Mouse (Mus musculus): ENCODE measurements around the gene Setd7. TPM values are rescaled to one million over a fixed set of nuclear protein-coding genes. Genes with fewer than 3 reads are reported as not detected.

Gene Setd7
- total and polyA plus RNA-seq, 2 experiments from 2014 or later: 2.5 to 20.6 TPM

DNA sequence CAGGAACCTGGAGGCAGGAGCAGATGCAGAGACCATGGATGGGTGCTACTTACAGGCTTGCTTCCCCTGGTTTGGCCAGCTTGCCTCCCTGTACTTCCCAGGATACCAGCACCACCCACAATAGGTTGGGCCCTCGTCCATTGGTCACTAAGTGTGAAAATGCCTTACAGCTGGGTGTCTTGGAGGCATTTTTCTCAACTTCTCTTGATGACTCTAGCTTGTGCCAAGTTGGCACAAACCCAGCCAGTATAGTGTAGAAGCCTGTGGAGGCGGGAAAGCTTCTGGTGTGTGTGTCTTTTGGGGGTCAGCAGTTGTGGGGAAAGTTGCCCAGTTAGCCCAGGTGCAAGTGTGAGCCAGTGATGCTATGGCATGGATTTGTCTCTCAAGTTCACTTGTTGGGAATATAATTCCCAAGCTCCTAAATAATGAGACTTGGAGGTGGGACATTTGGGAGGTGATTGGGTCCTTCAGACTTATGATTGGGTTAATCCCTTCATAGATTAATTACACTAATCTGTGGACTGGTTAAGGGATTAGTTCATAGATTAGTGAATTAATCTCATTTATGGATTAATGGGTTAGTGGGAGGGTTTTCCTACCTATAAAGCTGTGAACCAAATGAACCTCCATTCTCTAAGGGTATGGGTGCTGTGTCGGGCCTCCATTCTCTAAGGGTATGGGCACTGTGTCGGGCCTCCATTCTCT lies 74.0 kb downstream of the Setd7 start:
- Histone ChIP-seq H3K27ac (no peak overlapping the region), H3K4me2 (ENCODE audit: low read depth, low read length) (no peak overlapping the region), H3K9ac (replicated peaks; ENCODE audit: low read length) (no peak overlapping the region), H3K27me3 (ENCODE audit: insufficient read depth, low read length) (no peaks in the 10 kb centered on the region), H3K9me3 (ENCODE audit: low read length) (no peaks in the 10 kb centered on the region), H3K4me3 (ENCODE audit: low read length) (no peak overlapping the region), H3K4me1 (ENCODE audit: insufficient read depth, low read length) (peaks cover 7% of the 10 kb centered on the region), H3K36me3 (ENCODE audit: insufficient read depth, low read length) (no peaks in the 10 kb centered on the region)
- no peak for ATAC-seq
- WGBS: 69% methylated on average over 4 of the region's 4 CpGs
- peak; percentile 46 for DNase-seq (ENCODE audit: low spot score)
- TF ChIP-seq CTCF (IDR thresholded peaks at IDR 0.05; ENCODE audit: low read depth): no peak

GRCm38 (mm10) chr3:51485347-51485746 lies 75.3 kb downstream of the Setd7 start:
- no peaks in the 10 kb centered on the region for H3K9me3 ChIP-seq (ENCODE audit: low read length)
- ATAC-seq: no peak
- peak overlapping the region; percentile 61 for H3K4me3 ChIP-seq (ENCODE audit: low read length)
- 75% methylated on average over 4 of the region's 4 CpGs for WGBS
- no peak overlapping the region for H3K27ac ChIP-seq
- no peak overlapping the region for H3K9ac ChIP-seq (replicated peaks; ENCODE audit: low read length)
- DNase-seq (ENCODE audit: low spot score): no peak
- H3K36me3 ChIP-seq (ENCODE audit: insufficient read depth, low read length): no peaks in the 10 kb centered on the region
- TF ChIP-seq CTCF (IDR thresholded peaks at IDR 0.05; ENCODE audit: low read depth): no peak
- no peaks in the 10 kb centered on the region for H3K27me3 ChIP-seq (ENCODE audit: insufficient read depth, low read length)
- peak overlapping the region; percentile 79 for H3K4me2 ChIP-seq (ENCODE audit: low read depth, low read length)
- peaks cover 7% of the 10 kb centered on the region for H3K4me1 ChIP-seq (ENCODE audit: insufficient read depth, low read length)

GRCm38 (mm10) chr3:51484370-51484769 lies 76.3 kb downstream of the Setd7 start:
- WGBS: under 1% methylated on average over 33 of the region's 33 CpGs
- ATAC-seq: no peak; the same call in 1 of the 2 replicates
- H3K4me2 ChIP-seq (ENCODE audit: low read depth, low read length): peak overlapping the region; percentile 79
- H3K27me3 ChIP-seq (ENCODE audit: insufficient read depth, low read length): no peaks in the 10 kb centered on the region
- H3K4me1 ChIP-seq (ENCODE audit: insufficient read depth, low read length): peaks cover 7% of the 10 kb centered on the region
- H3K36me3 ChIP-seq (ENCODE audit: insufficient read depth, low read length): no peaks in the 10 kb centered on the region
- no peak for DNase-seq (ENCODE audit: low spot score)
- no peaks in the 10 kb centered on the region for H3K9me3 ChIP-seq (ENCODE audit: low read length)
- H3K9ac ChIP-seq (replicated peaks; ENCODE audit: low read length): peak overlapping the region; percentile 73
- TF ChIP-seq CTCF (IDR thresholded peaks at IDR 0.05; ENCODE audit: low read depth): no peak; the same call in 1 of the 2 replicates
- peak overlapping the region; percentile 61 for H3K4me3 ChIP-seq (ENCODE audit: low read length)
- H3K27ac ChIP-seq: peak overlapping the region; percentile 85

- H3K27me3 ChIP-seq (ENCODE audit: insufficient read depth, low read length): no peaks in the 10 kb centered on the region
- peak; percentile 98 for ATAC-seq
- under 1% methylated on average over 66 of the region's 70 CpGs for WGBS
These were observed 76.8 kb downstream of the Setd7 start, which contains the start of gene Rab33b for GRCm38 (mm10) chr3:51483741-51484359. Gene Rab33b, plus strand, starts transcription at chr3:51483920.

GRCm38 (mm10) chr3:51482781-51483180 lies 77.9 kb downstream of the Setd7 start:
- H3K9ac ChIP-seq (replicated peaks; ENCODE audit: low read length): peak overlapping the region; percentile 73; the same call in 1 of the 2 replicates
- H3K4me2 ChIP-seq (ENCODE audit: low read depth, low read length): peak overlapping the region; percentile 79
- DNase-seq (ENCODE audit: low spot score): no peak
- no peak for TF ChIP-seq CTCF (IDR thresholded peaks at IDR 0.05; ENCODE audit: low read depth)
- no peaks in the 10 kb centered on the region for H3K9me3 ChIP-seq (ENCODE audit: low read length)
- H3K27me3 ChIP-seq (ENCODE audit: insufficient read depth, low read length): no peaks in the 10 kb centered on the region
- peaks cover 7% of the 10 kb centered on the region for H3K4me1 ChIP-seq (ENCODE audit: insufficient read depth, low read length)
- H3K27ac ChIP-seq: peak overlapping the region; percentile 85; the same call in 1 of the 2 replicates
- H3K36me3 ChIP-seq (ENCODE audit: insufficient read depth, low read length): no peaks in the 10 kb centered on the region
- no peak overlapping the region for H3K4me3 ChIP-seq (ENCODE audit: low read length)
- 76% methylated on average over 3 of the region's 3 CpGs for WGBS
- ATAC-seq: no peak

More at GRCm38 (mm10) chr3:51483741-51484359, 76.8 kb downstream of the Setd7 start, which contains the start of gene Rab33b:
- Histone ChIP-seq H3K4me3 (ENCODE audit: low read length) (peak within 1 kb of the TSS; percentile 61), H3K4me2 (ENCODE audit: low read depth, low read length) (peak within 1 kb of the TSS; percentile 79), H3K9ac (replicated peaks; ENCODE audit: low read length) (peak within 1 kb of the TSS; percentile 73), H3K4me1 (ENCODE audit: insufficient read depth, low read length) (peaks cover 7% of the 10 kb centered on the region), H3K27ac (peak within 1 kb of the TSS; percentile 85), H3K9me3 (ENCODE audit: low read length) (no peaks in the 10 kb centered on the region), H3K36me3 (ENCODE audit: insufficient read depth, low read length) (no peaks in the 10 kb centered on the region)
- DNase-seq (ENCODE audit: low spot score): peak; percentile 97
- peak; percentile 35 for TF ChIP-seq CTCF (IDR thresholded peaks at IDR 0.05; ENCODE audit: low read depth)

DNA sequence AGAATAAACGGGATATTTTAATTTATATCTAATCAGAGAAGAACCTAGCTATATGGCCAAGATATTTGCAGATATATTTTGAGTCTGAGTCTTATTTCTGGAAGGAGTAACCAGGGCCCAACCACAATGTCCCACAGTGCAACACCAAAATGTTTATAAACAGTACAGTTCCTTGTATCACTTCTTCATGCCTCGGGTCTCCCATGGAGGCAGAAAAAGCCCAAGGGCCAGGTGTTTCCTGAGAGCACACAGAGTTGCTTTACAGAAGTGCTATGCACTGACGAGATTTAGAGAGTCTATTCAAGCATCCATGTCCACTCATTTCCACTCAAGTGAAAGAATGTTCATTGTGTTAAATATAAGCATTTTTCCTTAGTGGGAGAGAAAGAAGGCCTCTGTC lies 78.8 kb downstream of the Setd7 start:
- TF ChIP-seq CTCF (IDR thresholded peaks at IDR 0.05; ENCODE audit: low read depth): no peak
- Histone ChIP-seq H3K9me3 (ENCODE audit: low read length) (no peaks in the 10 kb centered on the region), H3K4me1 (ENCODE audit: insufficient read depth, low read length) (peaks cover 7% of the 10 kb centered on the region), H3K36me3 (ENCODE audit: insufficient read depth, low read length) (no peaks in the 10 kb centered on the region), H3K27me3 (ENCODE audit: insufficient read depth, low read length) (no peaks in the 10 kb centered on the region), H3K27ac (no peak overlapping the region), H3K4me3 (ENCODE audit: low read length) (no peak overlapping the region), H3K9ac (replicated peaks; ENCODE audit: low read length) (no peak overlapping the region), H3K4me2 (ENCODE audit: low read depth, low read length) (no peak overlapping the region)
- ATAC-seq: no peak
- WGBS: 56% methylated on average over 3 of the region's 3 CpGs
- no peak for DNase-seq (ENCODE audit: low spot score)

All from hindbrain, postnatal 0 days (tissue).